9 mouse cellular contexts compared by ENCODE assay signal in the genomic region with DNA sequence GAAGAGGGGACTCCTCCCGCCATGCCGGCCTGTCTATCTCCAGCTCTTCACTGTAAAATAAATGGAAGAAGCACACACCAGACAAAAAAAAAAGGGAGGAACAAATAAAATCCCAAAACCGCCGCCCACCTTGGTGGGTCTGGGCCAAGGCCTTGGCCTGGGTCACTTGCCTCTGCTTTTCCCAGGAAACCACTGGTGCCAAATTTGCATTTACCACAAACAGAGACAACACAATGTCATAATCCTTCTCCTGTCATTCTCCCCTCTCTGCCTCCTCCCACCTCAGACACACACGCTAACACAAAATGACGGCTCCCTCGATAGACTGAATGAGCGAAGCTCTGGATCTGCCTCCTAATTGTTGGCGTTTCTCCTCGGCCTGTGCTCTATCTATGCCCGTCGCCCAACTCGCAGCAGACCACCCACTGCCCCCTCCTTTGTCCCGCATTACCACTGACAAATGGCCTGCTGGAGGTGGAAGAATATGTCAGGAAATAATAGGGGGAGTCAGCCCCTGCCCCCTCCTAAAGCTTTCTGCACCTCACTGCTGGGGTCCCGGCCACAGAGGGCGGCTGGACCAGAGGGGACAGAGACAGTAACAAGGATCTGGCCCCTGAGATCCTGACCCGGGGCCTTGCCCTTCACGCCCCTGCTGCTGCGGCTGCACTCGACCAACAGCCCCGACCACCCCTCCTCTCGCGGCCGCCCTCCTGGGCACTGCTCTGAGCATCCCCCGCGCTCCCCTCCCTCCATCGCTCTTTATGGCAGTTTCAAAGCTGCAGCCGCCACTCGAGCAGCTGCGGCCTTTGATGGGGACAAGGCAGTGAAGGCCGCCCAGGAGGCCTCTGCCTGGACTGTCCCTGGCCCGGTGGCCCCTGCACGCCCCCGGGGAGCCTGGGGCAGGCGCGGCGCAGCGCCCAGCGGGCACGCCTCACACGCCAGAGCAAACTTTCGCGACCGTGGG.
DNase-seq lines count a peak whose midpoint lies in the region; ATAC-seq and TF ChIP-seq lines count a peak whose summit lies in the region.
"Had no signal": no experiment of that assay in that cellular context is flagged by ENCODE, and none has a peak within 500 bp of the region (broad histone marks: within the 10 kb centered on the region; RNA-seq: fewer than 3 reads in every experiment).

No protein-coding gene starts in this region.

- H3K4me3 ChIP-seq in heart, embryonic 15.5 days, result peak overlapping the region; percentile 37
- H3K4me3 ChIP-seq in heart, adult 2 months, result no peak overlapping the region
- peak overlapping the region; percentile 31 for H3K4me3 ChIP-seq in midbrain, embryonic 11.5 days (ENCODE audit: low read depth, low read length)
- H3K4me3 ChIP-seq: myocyte had no signal

- no peak for TF ChIP-seq POLR2A in heart, adult 2 months (IDR thresholded peaks at IDR 0.05; ENCODE audit: insufficient read depth, low read depth, low read length)

- no peak for ATAC-seq in heart, embryonic 15.5 days (replicated peaks; ENCODE audit: insufficient number of reproducible peaks, insufficient read depth, low FRiP score, low read depth)
- ATAC-seq in midbrain, embryonic 11.5 days (ENCODE audit: low FRiP score), result peak; percentile 88
- ATAC-seq in erythroblast, adult 5-6 weeks (replicated peaks; ENCODE audit: low FRiP score, poor library complexity, severe bottlenecking), result no peak

- intact Hi-C loops in heart, adult 2 months (cut with DNase I), result no loop called here

- TF ChIP-seq EP300 in heart, adult 2 months (IDR thresholded peaks at IDR 0.05; ENCODE audit: insufficient read depth, low read depth, low read length), result no peak

- H3K36me3 ChIP-seq in heart, embryonic 15.5 days, result no peaks in the 10 kb centered on the region
- H3K36me3 ChIP-seq in heart, adult 2 months (ENCODE audit: control insufficient read depth, insufficient read depth, low read length), result no peaks in the 10 kb centered on the region
- no peaks in the 10 kb centered on the region for H3K36me3 ChIP-seq in midbrain, embryonic 11.5 days (ENCODE audit: control insufficient read depth, insufficient read depth, low read length)

- H3K79me2 ChIP-seq in heart, adult 2 months (replicated peaks; ENCODE audit: control insufficient read depth, insufficient read depth, low read length), result no peaks in the 10 kb centered on the region

- H3K9ac ChIP-seq in heart, embryonic 15.5 days, result peak overlapping the region; percentile 45
- H3K9ac ChIP-seq in heart, adult 2 months (ENCODE audit: low read depth, low read length), result no peak overlapping the region
- peak overlapping the region; percentile 60 for H3K9ac ChIP-seq in midbrain, embryonic 11.5 days (ENCODE audit: low read length)

- no peak for TF ChIP-seq CTCF in heart, adult 2 months (IDR thresholded peaks at IDR 0.05)

- peak overlapping the region; percentile 71 for H3K4me2 ChIP-seq in heart, embryonic 15.5 days
- H3K4me2 ChIP-seq in midbrain, embryonic 11.5 days, result peak overlapping the region; percentile 70

- DNase-seq in heart, adult 2 months, result no peak
- peak; percentile 87 for DNase-seq in embryo, embryonic 10 days (ENCODE audit: low spot score)
- DNase-seq in forelimb bud, embryonic 11.5 days (ENCODE audit: low read depth, low spot score), result peak; percentile 26
- DNase-seq in midbrain, embryonic 11.5 days (ENCODE audit: low spot score, missing footprints), result peak; percentile 95
- no peak for DNase-seq in urinary bladder, adult 2 months (ENCODE audit: low spot score)
- no peak for DNase-seq in urinary bladder, postnatal 25 days (ENCODE audit: low spot score)

- H3K9me3 ChIP-seq in heart, embryonic 15.5 days (replicated peaks), result no peaks in the 10 kb centered on the region
- H3K9me3 ChIP-seq in midbrain, embryonic 11.5 days (ENCODE audit: control insufficient read depth, low read length), result no peaks in the 10 kb centered on the region

- H3K4me1 ChIP-seq in heart, embryonic 15.5 days (replicated peaks), result peaks cover 25% of the 10 kb centered on the region
- no peaks in the 10 kb centered on the region for H3K4me1 ChIP-seq in heart, adult 2 months (ENCODE audit: control insufficient read depth, insufficient read depth, low read length)
- peaks cover 45% of the 10 kb centered on the region for H3K4me1 ChIP-seq in midbrain, embryonic 11.5 days (ENCODE audit: control insufficient read depth, insufficient read depth, low read length)

- peaks cover 62% of the 10 kb centered on the region for H3K27me3 ChIP-seq in heart, embryonic 15.5 days
- H3K27me3 ChIP-seq in heart, adult 2 months (ENCODE audit: control insufficient read depth, insufficient read depth, low read length), result peaks cover 2% of the 10 kb centered on the region; the same call in 1 of the 2 replicates
- peaks cover 41% of the 10 kb centered on the region for H3K27me3 ChIP-seq in midbrain, embryonic 11.5 days (ENCODE audit: control insufficient read depth, insufficient read depth, low read length)

- no peak overlapping the region for H3K27ac ChIP-seq in heart, embryonic 15.5 days
- H3K27ac ChIP-seq in heart, adult 2 months, result no peak overlapping the region
- H3K27ac ChIP-seq in midbrain, embryonic 11.5 days (ENCODE audit: low read depth, low read length), result peak overlapping the region; percentile 75

- 25% methylated on average over 44 of the region's 44 CpGs for WGBS in heart, embryonic 15.5 days
- WGBS in heart, adult 2 months, result 34% methylated on average over 44 of the region's 44 CpGs
- WGBS in midbrain, embryonic 11.5 days, result 5% methylated on average over 44 of the region's 44 CpGs

Comparison
In these comparisons a context has a peak if more than half of its experiments do, and no peak if none do; other contexts are left out.
1. DNase-seq: peak in embryo, embryonic 10 days (single experiment), forelimb bud, embryonic 11.5 days (single experiment) and midbrain, embryonic 11.5 days (single experiment); none in heart, adult 2 months (0 of 2), urinary bladder, adult 2 months (single experiment) and urinary bladder, postnatal 25 days (single experiment).